Mouse (Mus musculus): ENCODE data around the gene Muc3a. TPM values are rescaled to one million over a fixed set of nuclear protein-coding genes. Genes with fewer than 3 reads are reported as not detected.

Gene Muc3a
- total RNA-seq, 2 experiments from 2014 or later: 0.41 to 0.45 TPM

Other genes starting within 250 kb of the Muc3a start
- 1 to 10 TPM; 5.8 to 8.1 TPM for gene Cldn15, start 245.8 kb downstream of the Muc3a start, total RNA-seq (2021)
- 10 to 100 TPM; 45.0 to 47.1 TPM for gene Plod3, start 225.4 kb downstream of the Muc3a start, total RNA-seq (2021)
- 10 to 100 TPM; 51.6 to 53.4 TPM for gene Znhit1, start 224.4 kb downstream of the Muc3a start, total RNA-seq (2021)
- not detected for gene Vgf, start 186.0 kb downstream of the Muc3a start, total RNA-seq (2021)
- 10 to 100 TPM; 59.7 to 65.0 TPM for gene Ap1s1, start 166.3 kb downstream of the Muc3a start, total RNA-seq (2021)
- gene Serpine1, start 140.1 kb downstream of the Muc3a start, total RNA-seq (2021): 10 to 100 TPM; 11.0 to 19.3 TPM
- gene Trim56, start 96.2 kb downstream of the Muc3a start, total RNA-seq (2021): 10 to 100 TPM; 21.2 to 21.6 TPM
- gene Muc3, start 63.1 kb downstream of the Muc3a start, total RNA-seq (2021): not detected
- 1 to 10 TPM; 4.6 to 4.8 TPM for gene Ache, start 75.1 kb upstream of the Muc3a start, total RNA-seq (2021)
- 1 to 10 TPM; 8.8 to 10.0 TPM for gene Ufsp1, start 82.2 kb upstream of the Muc3a start, total RNA-seq (2021)
- gene Srrt, start 95.3 kb upstream of the Muc3a start, total RNA-seq (2021): 10 to 100 TPM; 91.0 to 91.9 TPM
- 10 to 100 TPM; 22.5 to 23.3 TPM for gene Trip6, start 102.0 kb upstream of the Muc3a start, total RNA-seq (2021)
- gene Slc12a9, start 121.2 kb upstream of the Muc3a start, total RNA-seq (2021): 1 to 10 TPM; 4.4 to 5.4 TPM
- 100 to 1,000 TPM; 103 to 111 TPM for gene Ephb4, start 137.7 kb upstream of the Muc3a start, total RNA-seq (2021)

All from heart, postnatal 10 days (tissue).